Mouse (Mus musculus) lung, postnatal 0 days (tissue): Measurements from ENCODE around the gene Bach2. TPM values are rescaled to one million over a fixed set of nuclear protein-coding genes. Genes with fewer than 3 reads are reported as not detected.
A peak's percentile ranks its signal among the peaks of the same experiment; 100 is the strongest.

Experiments used
- ATAC-seq: fragments of 200-750 bp; cut with Nextera tagmentation; 2 replicates; pipeline ENCODE4 v1.8.0; 2017; ENCODE audit warnings: moderate library complexity
- DNase-seq: peaks from one replicate; pipeline ENCODE4 v3.0.0-alpha.2; 2016; ENCODE audit warnings: low spot score
- H3K27ac ChIP-seq: fragments of 300-500 bp; sonication (generic); 2 replicates; pipeline ENCODE4 v1.5.1; 2014; ENCODE audit warnings: antibody characterized with exemption, mild to moderate bottlenecking, low read length, mixed read lengths
- H3K27me3 ChIP-seq: fragments of 300-500 bp; sonication (generic); replicated peaks from 2 replicates; pipeline ENCODE4 v1.6.1; 2014; ENCODE audit warnings: low read length, mixed read lengths; ENCODE audit not compliant: insufficient read depth
- H3K36me3 ChIP-seq: fragments of 300-500 bp; sonication (generic); 2 replicates; pipeline ENCODE4 v1.6.1; 2014; ENCODE audit warnings: low read length, mixed read lengths; ENCODE audit not compliant: insufficient read depth
- H3K4me1 ChIP-seq: fragments of 300-500 bp; sonication (generic); 2 replicates; pipeline ENCODE4 v1.6.1; 2014; ENCODE audit warnings: antibody characterized with exemption, low read depth, low read length, mixed read lengths; ENCODE audit not compliant: insufficient read depth
- H3K4me2 ChIP-seq: fragments of 300-500 bp; sonication (generic); replicated peaks from 2 replicates; pipeline ENCODE4 v1.6.1; 2014; ENCODE audit warnings: low read depth, mild to moderate bottlenecking, low read length, moderate library complexity, mixed read lengths
- H3K4me3 ChIP-seq: fragments of 300-500 bp; sonication (generic); 2 replicates; pipeline ENCODE4 v1.5.1; 2014; ENCODE audit warnings: low read depth, low read length
- H3K9ac ChIP-seq: fragments of 300-500 bp; sonication (generic); replicated peaks from 2 replicates; pipeline ENCODE4 v1.6.1; 2014; ENCODE audit warnings: low read depth, mild to moderate bottlenecking
- H3K9me3 ChIP-seq: fragments of 300-500 bp; sonication (generic); 2 replicates; pipeline ENCODE4 v1.6.1; 2016; ENCODE audit warnings: low read length, mixed read lengths
- CTCF ChIP-seq: IDR thresholded peaks from 2 replicates; pipeline ENCODE4 v1.5.1; 2016; ENCODE audit warnings: antibody characterized with exemption, mild to moderate bottlenecking
- EP300 ChIP-seq: IDR thresholded peaks from 2 replicates; pipeline ENCODE4 v1.6.1; 2016; ENCODE audit warnings: antibody characterized with exemption, mild to moderate bottlenecking, control low read depth
- WGBS: fragments of 180-500 bp; shearing (Covaris S2); extraction: QIAGEN DNeasy Blood & Tissue Kit; methylation state at CpG from one replicate; pipeline ENCODE4 v1.1.7; 2014; 5-methylcytosine and 5-hydroxymethylcytosine counted together
- polyA plus RNA-seq: library from polyadenylated mRNA; unstranded; fragments of >200 nt; fragmentation: Nextera tagmentation; extraction: Ambion mirVana; gene quantifications from 2 replicates; pipeline ENCODE4 v1.2.1, GENCODE M21; 2015

Gene Bach2
- polyA plus RNA-seq, 1 experiment from 2014 or later: 8.8 TPM

DNA sequence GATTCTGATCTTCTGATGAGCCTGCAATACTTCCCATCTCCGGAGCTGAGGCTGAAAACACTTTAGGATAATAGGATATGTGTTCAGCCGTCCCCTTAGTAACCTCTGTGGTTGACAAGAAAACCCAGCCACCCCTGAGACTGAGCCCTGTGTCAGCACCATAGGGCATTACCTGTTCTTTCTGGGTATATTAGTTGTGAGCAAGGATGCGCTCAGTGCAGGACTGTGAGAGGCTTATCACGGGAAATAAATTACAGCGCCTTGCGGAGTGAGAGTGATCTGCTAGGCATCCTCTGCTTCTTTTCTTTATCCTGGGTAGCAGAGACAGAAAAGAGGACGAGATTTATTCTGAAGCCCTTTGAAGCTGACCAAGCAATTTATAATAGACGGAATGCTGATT, 129.7 kb downstream of the Bach2 start:
- Histone ChIP-seq H3K27me3 (no peaks in the 10 kb centered on the region), H3K27ac (no peak overlapping the region), H3K4me3 (no peak overlapping the region), H3K36me3 (no peaks in the 10 kb centered on the region), H3K9me3 (no peaks in the 10 kb centered on the region), H3K4me2 (no peak overlapping the region), H3K4me1 (peaks cover 12% of the 10 kb centered on the region; the same call in 1 of the 2 replicates), H3K9ac (no peak overlapping the region)
- DNase-seq (no peak), ATAC-seq (no peak)
- 72% methylated on average over 8 of the region's 8 CpGs for WGBS
- TF ChIP-seq CTCF (no peak), EP300 (no peak)

DNA sequence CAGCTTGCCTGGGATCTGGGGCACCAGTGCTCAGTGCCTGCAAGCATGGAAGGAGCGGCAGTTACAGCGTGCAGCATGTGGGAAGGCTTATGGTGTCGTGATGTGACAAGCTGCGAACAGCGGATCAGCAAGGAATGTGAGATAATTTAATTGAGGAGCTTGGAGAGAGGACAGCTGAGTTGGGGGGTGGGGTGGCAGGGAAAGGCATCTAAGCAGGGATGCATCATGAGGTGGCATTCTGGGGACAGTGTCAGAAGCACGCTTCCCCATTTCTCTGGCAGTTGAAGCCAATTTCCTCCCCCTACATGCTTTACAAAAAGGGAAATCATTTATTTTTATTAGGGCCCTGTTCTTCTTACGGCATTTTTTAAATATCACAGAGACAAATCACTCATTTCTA, 134.5 kb downstream of the Bach2 start:
- DNase-seq (no peak), ATAC-seq (no peak)
- WGBS: 49% methylated on average over 7 of the region's 7 CpGs
- H3K36me3 ChIP-seq: no peaks in the 10 kb centered on the region
- peaks cover 6% of the 10 kb centered on the region; the same call in 1 of the 2 replicates for H3K4me1 ChIP-seq
- H3K4me3 ChIP-seq: no peak overlapping the region
- H3K4me2 ChIP-seq: no peak overlapping the region
- TF ChIP-seq EP300 (no peak), CTCF (no peak)
- no peak overlapping the region for H3K27ac ChIP-seq
- H3K9me3 ChIP-seq: no peaks in the 10 kb centered on the region
- no peak overlapping the region for H3K9ac ChIP-seq
- no peaks in the 10 kb centered on the region for H3K27me3 ChIP-seq

GRCm38 (mm10) chr4:32373527-32373926, 134.9 kb downstream of the Bach2 start:
- DNase-seq (no peak), ATAC-seq (no peak)
- 40% methylated on average over 3 of the region's 3 CpGs for WGBS
- Histone ChIP-seq H3K4me3 (no peak overlapping the region), H3K27ac (no peak overlapping the region), H3K4me1 (peaks cover 6% of the 10 kb centered on the region; the same call in 1 of the 2 replicates), H3K27me3 (no peaks in the 10 kb centered on the region), H3K9ac (no peak overlapping the region), H3K9me3 (no peaks in the 10 kb centered on the region), H3K36me3 (no peaks in the 10 kb centered on the region), H3K4me2 (no peak overlapping the region)
- TF ChIP-seq EP300: no peak

DNA sequence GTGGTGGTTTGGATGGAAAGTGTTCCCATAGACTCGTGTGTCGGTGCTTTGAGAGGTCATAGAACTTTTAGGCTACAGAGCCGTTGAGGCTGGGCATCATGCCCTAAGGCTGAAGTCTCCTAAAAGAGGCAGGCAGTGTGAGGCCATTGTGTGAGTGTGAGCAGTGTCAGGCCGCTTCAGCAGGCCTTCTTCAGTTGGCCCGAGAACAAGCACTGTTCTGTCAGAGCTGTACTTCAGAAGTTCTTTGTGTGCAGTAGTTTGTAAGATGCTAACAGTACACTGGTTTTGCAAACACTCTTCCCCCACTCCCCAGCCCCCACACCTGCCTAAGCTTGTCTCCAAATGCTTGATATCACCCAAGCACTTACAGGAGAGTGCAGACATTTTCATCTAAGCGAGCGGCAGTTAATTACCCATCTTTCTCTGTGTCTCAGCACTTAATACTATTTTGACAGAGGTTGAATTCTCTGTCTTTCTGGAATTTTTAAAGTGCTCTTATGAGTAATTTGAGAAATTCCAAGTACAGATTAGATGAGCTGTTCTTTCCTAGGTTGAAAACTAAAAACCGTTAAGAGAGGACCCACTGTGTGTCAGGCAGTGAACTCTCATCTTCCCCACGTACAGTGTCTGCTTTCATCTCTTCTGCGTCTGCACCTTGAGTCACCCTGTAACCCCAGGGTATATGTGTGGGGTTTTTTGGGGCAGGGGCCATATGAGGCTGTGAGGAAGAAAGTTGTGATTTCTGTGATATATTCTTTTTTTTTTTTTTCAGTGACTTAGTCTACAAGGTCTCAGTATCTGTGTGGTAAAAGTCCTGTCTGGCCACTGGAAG, 136.4 kb downstream of the Bach2 start:
- peaks cover 6% of the 10 kb centered on the region; the same call in 1 of the 2 replicates for H3K4me1 ChIP-seq
- H3K27ac ChIP-seq: no peak overlapping the region
- H3K4me3 ChIP-seq: no peak overlapping the region
- DNase-seq (no peak), ATAC-seq (no peak)
- 56% methylated on average over 10 of the region's 10 CpGs for WGBS
- no peaks in the 10 kb centered on the region for H3K36me3 ChIP-seq
- no peaks in the 10 kb centered on the region for H3K27me3 ChIP-seq
- TF ChIP-seq EP300: no peak
- TF ChIP-seq CTCF: no peak
- no peak overlapping the region for H3K4me2 ChIP-seq
- H3K9ac ChIP-seq: no peak overlapping the region
- no peaks in the 10 kb centered on the region for H3K9me3 ChIP-seq

DNA sequence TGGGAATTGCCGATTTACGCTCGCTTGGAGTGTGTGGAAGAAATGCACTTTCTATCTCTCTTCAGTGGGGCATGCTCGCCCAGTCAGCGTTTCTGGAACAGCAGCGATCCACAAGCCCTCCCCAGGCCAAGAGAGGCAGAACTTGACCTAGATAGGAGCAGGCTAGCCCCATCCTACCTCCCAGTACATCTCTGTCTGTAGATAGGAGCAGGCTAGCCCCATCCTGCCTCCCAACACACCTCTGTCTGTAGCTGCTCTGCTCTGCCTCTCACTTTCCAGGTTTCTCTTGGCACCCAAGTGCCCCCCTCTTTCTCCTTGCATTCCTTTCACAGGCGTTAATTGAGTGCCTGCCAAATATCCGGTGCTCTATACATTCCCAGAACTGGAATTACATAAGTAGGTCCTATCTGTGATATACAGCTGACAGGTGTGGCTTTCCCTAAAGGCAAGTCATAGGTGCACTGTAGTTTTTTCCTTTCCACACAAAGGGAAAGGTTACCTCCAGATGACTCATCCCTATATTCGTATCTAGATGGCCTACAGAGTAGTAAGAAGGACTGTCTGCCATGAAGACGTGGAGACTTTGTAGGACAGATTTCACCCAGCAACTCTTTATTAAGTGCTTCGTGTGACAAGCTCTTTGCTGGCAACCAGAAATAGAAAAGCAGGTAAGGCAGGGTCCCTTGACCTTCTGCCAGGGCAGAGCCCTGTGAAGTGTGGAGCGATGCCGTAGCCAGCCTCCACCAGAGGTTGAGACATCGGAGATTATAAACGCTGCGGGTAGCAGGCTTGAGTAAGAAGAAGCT, 137.3 kb downstream of the Bach2 start:
- DNase-seq (peak; percentile 55), ATAC-seq (peak; percentile 67)
- Histone ChIP-seq H3K9me3 (no peaks in the 10 kb centered on the region), H3K9ac (no peak overlapping the region), H3K27ac (no peak overlapping the region), H3K36me3 (no peaks in the 10 kb centered on the region), H3K4me3 (no peak overlapping the region), H3K27me3 (no peaks in the 10 kb centered on the region), H3K4me2 (no peak overlapping the region), H3K4me1 (peaks cover 6% of the 10 kb centered on the region; the same call in 1 of the 2 replicates)
- TF ChIP-seq EP300: peak; percentile 9; the same call in 1 of the 2 replicates
- TF ChIP-seq CTCF: no peak
- WGBS: 58% methylated on average over 16 of the region's 16 CpGs

DNA sequence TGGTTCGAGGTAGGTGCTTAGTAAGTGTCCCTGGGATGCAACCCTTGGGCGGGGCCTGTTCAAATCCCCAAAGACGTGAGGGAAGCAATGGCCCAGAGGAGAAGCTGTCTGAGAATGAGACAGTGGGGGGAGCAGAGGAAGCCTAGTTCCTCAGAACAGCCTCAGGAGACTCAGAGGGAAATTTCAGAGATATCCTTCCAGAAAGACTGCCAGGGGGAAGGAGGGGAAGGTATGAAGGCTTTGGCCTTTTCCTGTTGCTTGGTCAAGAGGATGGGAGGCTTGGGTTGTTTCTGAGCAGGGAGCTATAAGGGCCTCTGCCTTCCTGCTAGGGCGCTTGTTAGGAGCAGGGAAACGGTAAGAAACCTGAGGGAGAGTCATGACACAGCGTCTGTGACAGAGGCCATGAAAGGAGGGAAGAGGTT, 137.9 kb downstream of the Bach2 start:
- no peaks in the 10 kb centered on the region for H3K27me3 ChIP-seq
- H3K27ac ChIP-seq: no peak overlapping the region
- no peaks in the 10 kb centered on the region for H3K9me3 ChIP-seq
- no peak overlapping the region for H3K9ac ChIP-seq
- DNase-seq (no peak), ATAC-seq (no peak)
- 45% methylated on average over 6 of the region's 6 CpGs for WGBS
- no peaks in the 10 kb centered on the region for H3K36me3 ChIP-seq
- TF ChIP-seq CTCF (no peak), EP300 (no peak)
- H3K4me3 ChIP-seq: no peak overlapping the region
- peaks cover 9% of the 10 kb centered on the region; the same call in 1 of the 2 replicates for H3K4me1 ChIP-seq
- no peak overlapping the region for H3K4me2 ChIP-seq
